Mouse (Mus musculus): Measurements from ENCODE around the gene Plcb4. TPM values are rescaled to one million over a fixed set of nuclear protein-coding genes. Genes with fewer than 3 reads are reported as not detected.

Plcb4 gene
- total RNA-seq, 4 experiments from 2014 or later: 57.9 to 85.4 (median 73.2) TPM

GRCm38 (mm10) chr2:135805748-135806685, 147.2 kb downstream of the Plcb4 start:
- DNase-seq (ENCODE audit: low spot score in 2 of 2): no peak

- no peak for DNase-seq (ENCODE audit: low spot score in 2 of 2)
Observed at GRCm38 (mm10) chr2:135808342-135808741, 149.5 kb downstream of the Plcb4 start.

- DNase-seq (ENCODE audit: low spot score in 2 of 2): no peak
Observed at GRCm38 (mm10) chr2:135810841-135811240, 152.0 kb downstream of the Plcb4 start.

GRCm38 (mm10) chr2:135811453-135812101, 152.8 kb downstream of the Plcb4 start:
- DNase-seq (ENCODE audit: low spot score in 2 of 2): no peak

GRCm38 (mm10) chr2:135812701-135813246, 154.0 kb downstream of the Plcb4 start:
- DNase-seq (ENCODE audit: low spot score in 2 of 2): no peak

- DNase-seq (ENCODE audit: low spot score in 2 of 2): no peak
Observed at GRCm38 (mm10) chr2:135820691-135821090, 161.9 kb downstream of the Plcb4 start.

GRCm38 (mm10) chr2:135823690-135824089, 164.9 kb downstream of the Plcb4 start:
- no peak for DNase-seq (ENCODE audit: low spot score in 2 of 2)

- DNase-seq (ENCODE audit: low spot score in 2 of 2): no peak
Observed at GRCm38 (mm10) chr2:135824757-135825156, 165.9 kb downstream of the Plcb4 start.

GRCm38 (mm10) chr2:135825645-135826044, 166.8 kb downstream of the Plcb4 start:
- no peak for DNase-seq (ENCODE audit: low spot score in 2 of 2)

GRCm38 (mm10) chr2:135826616-135827360, 168.0 kb downstream of the Plcb4 start:
- DNase-seq (ENCODE audit: low spot score in 2 of 2): no peak

GRCm38 (mm10) chr2:135828446-135828845, 169.6 kb downstream of the Plcb4 start:
- DNase-seq (ENCODE audit: low spot score in 2 of 2): no peak

- DNase-seq (ENCODE audit: low spot score in 2 of 2): no peak
Observed at GRCm38 (mm10) chr2:135833743-135834142, 174.9 kb downstream of the Plcb4 start.

- no peak for DNase-seq (ENCODE audit: low spot score in 2 of 2)
Observed at GRCm38 (mm10) chr2:135834435-135834834, 175.6 kb downstream of the Plcb4 start.

- no peak for DNase-seq (ENCODE audit: low spot score in 2 of 2)
Observed at GRCm38 (mm10) chr2:135835911-135836310, 177.1 kb downstream of the Plcb4 start.

- no peak for DNase-seq (ENCODE audit: low spot score in 2 of 2)
Observed at GRCm38 (mm10) chr2:135836426-135836825, 177.6 kb downstream of the Plcb4 start.

GRCm38 (mm10) chr2:135837730-135838129, 178.9 kb downstream of the Plcb4 start:
- no peak for DNase-seq (ENCODE audit: low spot score in 2 of 2)

- DNase-seq (ENCODE audit: low spot score in 2 of 2): no peak
Observed at GRCm38 (mm10) chr2:135838135-135838534, 179.3 kb downstream of the Plcb4 start.

GRCm38 (mm10) chr2:135838651-135839286, 180.0 kb downstream of the Plcb4 start:
- DNase-seq (ENCODE audit: low spot score in 2 of 2): no peak

- no peak for DNase-seq (ENCODE audit: low spot score in 2 of 2)
Observed at GRCm38 (mm10) chr2:135843721-135844120, 184.9 kb downstream of the Plcb4 start.

- no peak for DNase-seq (ENCODE audit: low spot score in 2 of 2)
Observed at GRCm38 (mm10) chr2:135846903-135847302, 188.1 kb downstream of the Plcb4 start.

- no peak for DNase-seq (ENCODE audit: low spot score in 2 of 2)
Observed at GRCm38 (mm10) chr2:135847738-135848137, 188.9 kb downstream of the Plcb4 start.
